Comparison of ENCODE assay signal across 26 mouse cellular contexts in genomic region chr11:5571856-5572255, GRCm38 (mm10). TPM values are rescaled to one million over a fixed set of nuclear protein-coding genes. Genes with fewer than 3 reads are reported as not detected.
DNase-seq lines count a peak whose midpoint lies in the region; ATAC-seq and TF ChIP-seq lines count a peak whose summit lies in the region.
"Had no signal": no experiment of that assay in that cellular context is flagged by ENCODE, and none has a peak within 500 bp of the region (broad histone marks: within the 10 kb centered on the region; RNA-seq: fewer than 3 reads in every experiment).

No protein-coding gene starts in this region.

- DNase-seq in MEL (ENCODE audit: low read depth, low spot score) (peak; percentile 71), MEL-GATA-1-ER (ENCODE audit: extremely low read depth, low read depth) (peak; percentile 39)
- DNase-seq in midbrain, embryonic 10.5 days (ENCODE audit: low spot score): no peak
- no peak for DNase-seq in kidney, adult 2 months
- DNase-seq: adrenal gland, postnatal 10 days; cerebellum, adult 11 months; cerebellum, adult 8-10 months; cerebellum, postnatal 14 days; embryo, embryonic 11 days; gastrocnemius, postnatal 14 days; heart, adult 2 months; heart, postnatal 36 days had no signal

- TF ChIP-seq EP300 in MEL (IDR thresholded peaks at IDR 0.05; ENCODE audit: low read depth in 1 of 2, low read length in 2 of 2): peak; percentile 95 to 96

- no peaks in the 10 kb centered on the region for H3K9me3 ChIP-seq in MEL (replicated peaks; ENCODE audit: insufficient read depth, low read length)
- H3K9me3 ChIP-seq in liver, embryonic 15.5 days (replicated peaks): no peaks in the 10 kb centered on the region
- no peaks in the 10 kb centered on the region for H3K9me3 ChIP-seq in midbrain, embryonic 10.5 days (replicated peaks)
- H3K9me3 ChIP-seq: embryonic facial prominence, embryonic 15.5 days; forebrain, embryonic 12.5 days; hindbrain, embryonic 15.5 days had no signal

- no peak for TF ChIP-seq CTCF in MEL (IDR thresholded peaks at IDR 0.05 in 2 of 3, conservative IDR thresholded peaks at IDR 0.05 in 1 of 3; ENCODE audit: control insufficient read depth in 1 of 3, insufficient read depth in 1 of 3, low read depth in 2 of 3, low read length in 3 of 3, poor library complexity in 1 of 3, severe bottlenecking in 1 of 3)
- no peak for TF ChIP-seq CTCF in kidney, adult 2 months (conservative IDR thresholded peaks at IDR 0.05; ENCODE audit: insufficient read depth, insufficient read length, low read depth, low read length)

- H3K4me3 ChIP-seq in MEL (ENCODE audit: control insufficient read depth in 1 of 2, insufficient read depth in 1 of 2, low read depth in 2 of 2, low read length in 2 of 2): no peak overlapping the region
- no peak overlapping the region for H3K4me3 ChIP-seq in liver, embryonic 15.5 days (replicated peaks)
- no peak overlapping the region for H3K4me3 ChIP-seq in midbrain, embryonic 10.5 days
- no peak overlapping the region for H3K4me3 ChIP-seq in kidney, adult 2 months (ENCODE audit: insufficient read depth, low read depth, low read length)
- H3K4me3 ChIP-seq: embryonic facial prominence, embryonic 15.5 days; forebrain, embryonic 12.5 days; heart, adult 2 months; heart, embryonic 12.5 days; hindbrain, embryonic 15.5 days had no signal

- TF ChIP-seq RAD21 in MEL (IDR thresholded peaks at IDR 0.05; ENCODE audit: low read depth, low read length): no peak

- no peak for TF ChIP-seq POLR2A in MEL (IDR thresholded peaks at IDR 0.05; ENCODE audit: control insufficient read depth in 1 of 2, insufficient read depth in 1 of 2, low read depth in 1 of 2, low read length in 2 of 2, poor library complexity in 1 of 2)
- no peak for TF ChIP-seq POLR2A in kidney, adult 2 months (IDR thresholded peaks at IDR 0.05; ENCODE audit: low read depth, low read length)

- peak overlapping the region; percentile 77 for H3K27ac ChIP-seq in MEL (ENCODE audit: control insufficient read depth, low read depth, low read length)
- 0 out of 2 replicates have a peak overlapping the region, but pooled peaks have one; percentile 25 for H3K27ac ChIP-seq in liver, embryonic 15.5 days (replicated peaks)
- no peak overlapping the region for H3K27ac ChIP-seq in midbrain, embryonic 10.5 days (replicated peaks)
- H3K27ac ChIP-seq in kidney, adult 2 months (ENCODE audit: insufficient read depth, low read depth, low read length): no peak overlapping the region
- H3K27ac ChIP-seq: embryonic facial prominence, embryonic 15.5 days; forebrain, embryonic 12.5 days; heart, adult 2 months; hindbrain, embryonic 15.5 days had no signal

- H3K27me3 ChIP-seq in MEL (ENCODE audit: control insufficient read depth in 1 of 2, insufficient read depth in 2 of 2, low read length in 2 of 2): no peaks in the 10 kb centered on the region
- no peaks in the 10 kb centered on the region for H3K27me3 ChIP-seq in liver, embryonic 15.5 days
- no peaks in the 10 kb centered on the region for H3K27me3 ChIP-seq in midbrain, embryonic 10.5 days (ENCODE audit: low read depth, poor library complexity, severe bottlenecking)
- H3K27me3 ChIP-seq in kidney, adult 2 months (replicated peaks; ENCODE audit: control insufficient read depth, insufficient read depth, low read length): no peaks in the 10 kb centered on the region
- H3K27me3 ChIP-seq: embryonic facial prominence, embryonic 15.5 days; forebrain, embryonic 12.5 days; heart, embryonic 12.5 days; hindbrain, embryonic 15.5 days had no signal

- no peak overlapping the region for H3K4me2 ChIP-seq in liver, embryonic 15.5 days
- H3K4me2 ChIP-seq: embryonic facial prominence, embryonic 15.5 days; forebrain, embryonic 12.5 days; heart, embryonic 12.5 days; hindbrain, embryonic 15.5 days had no signal

- 35% methylated on average over 4 of the region's 4 CpGs for WGBS in liver, embryonic 15.5 days (ENCODE audit: insufficient replicate concordance)
- 93% methylated on average over 4 of the region's 4 CpGs for WGBS in midbrain, embryonic 10.5 days
- WGBS in kidney, adult 2 months: 94% methylated on average over 4 of the region's 4 CpGs

- H3K36me3 ChIP-seq in MEL (ENCODE audit: control insufficient read depth in 1 of 2, insufficient read depth in 2 of 2, low read length in 2 of 2): peaks cover 0 to 59% of the 10 kb centered on the region in 2 experiments; a peak in 2 of 4 replicates
- H3K36me3 ChIP-seq in liver, embryonic 15.5 days (replicated peaks): no peaks in the 10 kb centered on the region
- no peaks in the 10 kb centered on the region for H3K36me3 ChIP-seq in midbrain, embryonic 10.5 days
- no peaks in the 10 kb centered on the region for H3K36me3 ChIP-seq in kidney, adult 2 months (ENCODE audit: control insufficient read depth, insufficient read depth, low read length)
- H3K36me3 ChIP-seq: embryonic facial prominence, embryonic 15.5 days; forebrain, embryonic 12.5 days; heart, embryonic 12.5 days; hindbrain, embryonic 15.5 days had no signal

- peaks cover 54 to 56% of the 10 kb centered on the region in 2 experiments for H3K4me1 ChIP-seq in MEL (ENCODE audit: control insufficient read depth in 1 of 2, insufficient read depth in 2 of 2, low read length in 2 of 2)
- H3K4me1 ChIP-seq in liver, embryonic 15.5 days (replicated peaks): peaks cover 44% of the 10 kb centered on the region
- H3K4me1 ChIP-seq in midbrain, embryonic 10.5 days: 0 out of 2 replicates have a peak, but pooled peaks cover 2% of the 10 kb centered on the region
- no peaks in the 10 kb centered on the region for H3K4me1 ChIP-seq in kidney, adult 2 months (ENCODE audit: control insufficient read depth, insufficient read depth, low read length)
- H3K4me1 ChIP-seq: embryonic facial prominence, embryonic 15.5 days; forebrain, embryonic 12.5 days; hindbrain, embryonic 15.5 days had no signal

- H3K79me2 ChIP-seq in MEL (ENCODE audit: control insufficient read depth, insufficient read depth, low read length, poor library complexity): no peaks in the 10 kb centered on the region

- peak overlapping the region; percentile 36 for H3K9ac ChIP-seq in MEL (ENCODE audit: control insufficient read depth, low read depth, low read length, poor library complexity, severe bottlenecking)
- no peak overlapping the region for H3K9ac ChIP-seq in liver, embryonic 15.5 days
- H3K9ac ChIP-seq: embryonic facial prominence, embryonic 15.5 days; forebrain, embryonic 12.5 days; heart, embryonic 12.5 days; hindbrain, embryonic 15.5 days had no signal

- ATAC-seq in liver, embryonic 15.5 days (ENCODE audit: insufficient read depth): no peak
- ATAC-seq in megakaryocyte-erythroid progenitor cell, adult 5-6 weeks (replicated peaks; ENCODE audit: low FRiP score, low TSS enrichment, poor library complexity, severe bottlenecking): peak; percentile 40; the same call in 1 of the 2 replicates
- ATAC-seq: forebrain, embryonic 16.5 days had no signal

TF ChIP-seq in MEL, 35 proteins besides CTCF, POLR2A, EP300 and RAD21 (continues in another document):
- TF ChIP-seq E2F4 (IDR thresholded peaks at IDR 0.05; ENCODE audit: borderline replicate concordance, low read depth, low read length): no peak
- TF ChIP-seq ZC3H11A (IDR thresholded peaks at IDR 0.05; ENCODE audit: low read depth, low read length): no peak
- TF ChIP-seq ELF1 (IDR thresholded peaks at IDR 0.05; ENCODE audit: low read depth, low read length): no peak
- peak; percentile 36; the same call in 1 of the 2 replicates for TF ChIP-seq KAT2A (conservative IDR thresholded peaks at IDR 0.05; ENCODE audit: low read depth, low read length)
- TF ChIP-seq TAL1 (IDR thresholded peaks at IDR 0.05; ENCODE audit: low read length): peak; percentile 90
- peak; percentile 93 for TF ChIP-seq TCF12 (IDR thresholded peaks at IDR 0.05; ENCODE audit: low read depth, low read length)
- no peak for TF ChIP-seq ZMIZ1 (IDR thresholded peaks at IDR 0.05; ENCODE audit: low read depth, low read length)
- no peak for TF ChIP-seq MXI1 (IDR thresholded peaks at IDR 0.05; ENCODE audit: low read depth, low read length)
- no peak; the same call in 1 of the 2 replicates for TF ChIP-seq MAZ (IDR thresholded peaks at IDR 0.05; ENCODE audit: low read depth, low read length)
- TF ChIP-seq UBTF (IDR thresholded peaks at IDR 0.05; ENCODE audit: borderline replicate concordance, insufficient read depth, low read depth, low read length): no peak
- TF ChIP-seq JUND (IDR thresholded peaks at IDR 0.05; ENCODE audit: low read depth, low read length): peak; percentile 76; the same call in 1 of the 2 replicates

RNA-seq across cellular contexts. Expression of gene Ankrd36, which starts 2.4 kb away (rescaled TPM):
- 3.4 and 5.2 TPM in 2 replicates for total RNA-seq in MEL (2012; rRNA removed)
- polyA plus RNA-seq in MEL (2012; ENCODE audit: insufficient read depth in 1 of 2, insufficient read length in 2 of 2, low read depth in 1 of 2, low replicate concordance in 2 of 2, missing spikeins in 1 of 2): 1 to 10 TPM in 1 of 2 experiments, not detected in 1; 3.2 TPM
- polyA plus RNA-seq in liver, embryonic 15.5 days (2015; fragmentation: Nextera tagmentation; extraction: Ambion mirVana): 1.0 and 1.2 TPM in 2 replicates
- not detected in 2 replicates for total RNA-seq in megakaryocyte-erythroid progenitor cell, adult 5-6 weeks (2014; fragmentation: Nextera tagmentation)
- 5.1 TPM in 1 of 2 replicates, not detected in the other for total RNA-seq in megakaryocyte-erythroid progenitor cell, adult 5-6 weeks (2017)
- 0.11 TPM in 1 of 2 replicates, not detected in the other for polyA plus RNA-seq in midbrain, embryonic 10.5 days (2016; fragmentation: Nextera tagmentation; extraction: Ambion mirVana)
- 0.03 and 0.10 TPM in 2 replicates for polyA plus RNA-seq in kidney, adult 2 months (2012; rRNA removed)
- total RNA-seq: adrenal gland, postnatal 10 days; adrenal gland, postnatal 4 days; common myeloid progenitor, adult 5-6 weeks; gastrocnemius, adult 18-20 months; gastrocnemius, postnatal 14 days; heart, adult 2 months; heart, postnatal 36 days had no signal
- polyA plus RNA-seq: brain, embryonic 14.5 days; embryonic facial prominence, embryonic 11.5 days; embryonic facial prominence, embryonic 15.5 days; forebrain, embryonic 16.5 days; heart, embryonic 16.5 days; hindbrain, embryonic 11.5 days; hindbrain, embryonic 15.5 days had no signal

RNA-seq across cellular contexts. Expression of gene Ccdc117, which starts 29.9 kb away (rescaled TPM):
- 26.3 and 35.4 TPM in 2 replicates for total RNA-seq in MEL (2012; rRNA removed)
- 10 to 100 TPM in 1 of 2 experiments, not detected in 1; 19.4 TPM for polyA plus RNA-seq in MEL (2012; ENCODE audit: insufficient read depth in 1 of 2, insufficient read length in 2 of 2, low read depth in 1 of 2, low replicate concordance in 2 of 2, missing spikeins in 1 of 2)
- 8.1 and 8.8 TPM in 2 replicates for polyA plus RNA-seq in liver, embryonic 15.5 days (2015; fragmentation: Nextera tagmentation; extraction: Ambion mirVana)
- total RNA-seq in megakaryocyte-erythroid progenitor cell, adult 5-6 weeks (2014; fragmentation: Nextera tagmentation): 16.7 and 23.1 TPM in 2 replicates
- 34.6 and 42.4 TPM in 2 replicates for total RNA-seq in megakaryocyte-erythroid progenitor cell, adult 5-6 weeks (2017)
- polyA plus RNA-seq in midbrain, embryonic 10.5 days (2016; fragmentation: Nextera tagmentation; extraction: Ambion mirVana): 21.3 and 22.6 TPM in 2 replicates
- polyA plus RNA-seq in kidney, adult 2 months (2012; rRNA removed): 7.8 and 9.4 TPM in 2 replicates

RNA-seq across cellular contexts. Expression of gene Xbp1, which starts 51.4 kb away (rescaled TPM):
- total RNA-seq in MEL (2012; rRNA removed): 84.2 and 101 TPM in 2 replicates
- 10 to 100 TPM in 1 of 2 experiments, not detected in 1; 81.8 TPM for polyA plus RNA-seq in MEL (2012; ENCODE audit: insufficient read depth in 1 of 2, insufficient read length in 2 of 2, low read depth in 1 of 2, low replicate concordance in 2 of 2, missing spikeins in 1 of 2)
- polyA plus RNA-seq in liver, embryonic 15.5 days (2015; fragmentation: Nextera tagmentation; extraction: Ambion mirVana): 109 and 117 TPM in 2 replicates
- total RNA-seq in megakaryocyte-erythroid progenitor cell, adult 5-6 weeks (2014; fragmentation: Nextera tagmentation): 32.9 and 35.4 TPM in 2 replicates
- total RNA-seq in megakaryocyte-erythroid progenitor cell, adult 5-6 weeks (2017): 32.5 and 52.3 TPM in 2 replicates
- polyA plus RNA-seq in midbrain, embryonic 10.5 days (2016; fragmentation: Nextera tagmentation; extraction: Ambion mirVana): 106 and 131 TPM in 2 replicates
- polyA plus RNA-seq in kidney, adult 2 months (2012; rRNA removed): 99.8 and 102 TPM in 2 replicates

Comparison
In these comparisons a context has a peak if more than half of its experiments do, and no peak if none do; other contexts are left out.
1. DNase-seq: peak in MEL (single experiment) and MEL-GATA-1-ER (single experiment); none in midbrain, embryonic 10.5 days (single experiment) and kidney, adult 2 months (single experiment).
2. H3K27ac ChIP-seq: peak in MEL (single experiment) and liver, embryonic 15.5 days (single experiment); none in midbrain, embryonic 10.5 days (single experiment) and kidney, adult 2 months (single experiment).